Mouse (Mus musculus): Measurements from ENCODE around the gene Pbx1.
A peak's percentile ranks its signal among the peaks of the same experiment; 100 is the strongest.

The Pbx1 gene

GRCm38 (mm10) chr1:168215896-168216747, 215.9 kb downstream of the Pbx1 start:
- DNase-seq: peak; percentile 96

- no peak for DNase-seq
Observed at GRCm38 (mm10) chr1:168215468-168215867, 216.6 kb downstream of the Pbx1 start.

GRCm38 (mm10) chr1:168214040-168214443, 218.0 kb downstream of the Pbx1 start:
- peak; percentile 96 for DNase-seq

- no peak for DNase-seq
Observed at GRCm38 (mm10) chr1:168213595-168213994, 218.5 kb downstream of the Pbx1 start.

GRCm38 (mm10) chr1:168210401-168210800, 221.7 kb downstream of the Pbx1 start:
- no peak for DNase-seq

GRCm38 (mm10) chr1:168200570-168201156, 231.4 kb downstream of the Pbx1 start:
- no peak for DNase-seq

- no peak for DNase-seq
Observed at GRCm38 (mm10) chr1:168198276-168198675, 233.8 kb downstream of the Pbx1 start.

- DNase-seq: no peak
Observed at GRCm38 (mm10) chr1:168197908-168198258, 234.2 kb downstream of the Pbx1 start.

GRCm38 (mm10) chr1:168197195-168197907, 234.7 kb downstream of the Pbx1 start:
- DNase-seq: peak; percentile 88

- DNase-seq: peak; percentile 45
Observed at GRCm38 (mm10) chr1:168193364-168193763, 238.7 kb downstream of the Pbx1 start.

GRCm38 (mm10) chr1:168182816-168183215, 249.3 kb downstream of the Pbx1 start:
- DNase-seq: peak; percentile 81

- DNase-seq: peak; percentile 99
Observed at GRCm38 (mm10) chr1:168180622-168181441, 251.2 kb downstream of the Pbx1 start.

GRCm38 (mm10) chr1:168179691-168180090, 252.4 kb downstream of the Pbx1 start:
- peak; percentile 91 for DNase-seq

- DNase-seq: peak; percentile 89
Observed at GRCm38 (mm10) chr1:168178611-168179010, 253.5 kb downstream of the Pbx1 start.

- peak; percentile 82 for DNase-seq
Observed at GRCm38 (mm10) chr1:168175586-168175985, 256.5 kb downstream of the Pbx1 start.

GRCm38 (mm10) chr1:168169791-168170190, 262.3 kb downstream of the Pbx1 start:
- peak; percentile 31 for DNase-seq

- peak; percentile 74 for DNase-seq
Observed at GRCm38 (mm10) chr1:168169052-168169779, 262.9 kb downstream of the Pbx1 start.

GRCm38 (mm10) chr1:168167781-168168180, 264.3 kb downstream of the Pbx1 start:
- DNase-seq: no peak

GRCm38 (mm10) chr1:168166841-168167240, 265.2 kb downstream of the Pbx1 start:
- no peak for DNase-seq

GRCm38 (mm10) chr1:168164945-168165344, 267.1 kb downstream of the Pbx1 start:
- no peak for DNase-seq

GRCm38 (mm10) chr1:168163521-168164233, 268.4 kb downstream of the Pbx1 start:
- no peak for DNase-seq
